Mouse (Mus musculus) heart, adult 2 months (tissue): ENCODE measurements around the gene Gm19935. TPM values are rescaled to one million over a fixed set of nuclear protein-coding genes. Genes with fewer than 3 reads are reported as not detected.
A peak's percentile ranks its signal among the peaks of the same experiment; 100 is the strongest.

ENCODE experiments used
- DNase-seq, 2 experiments: peaks; one replicate each; pipeline ENCODE4 v3.0.0; 2021
- H3K27ac ChIP-seq: fragments of 200-600 bp; 2 replicates; pipeline ENCODE4 v1.8.1; 2022
- H3K27me3 ChIP-seq: fragments of 200-500 bp; 2 replicates; pipeline ENCODE4 v1.6.1; 2012; ENCODE audit warnings: mild to moderate bottlenecking, low read length, inconsistent platforms, mixed read lengths; ENCODE audit not compliant: control insufficient read depth, insufficient read depth
- H3K36me3 ChIP-seq: fragments of 200-500 bp; 2 replicates; pipeline ENCODE4 v1.6.1; 2012; ENCODE audit warnings: low read length, inconsistent platforms; ENCODE audit not compliant: control insufficient read depth, insufficient read depth
- H3K4me1 ChIP-seq: fragments of 200-500 bp; 2 replicates; pipeline ENCODE4 v1.6.1; 2011; ENCODE audit warnings: low read length; ENCODE audit not compliant: control insufficient read depth, insufficient read depth
- H3K4me3 ChIP-seq: fragments of 200-600 bp; 2 replicates; pipeline ENCODE4 v1.8.1; 2022
- H3K79me2 ChIP-seq: fragments of 200-500 bp; replicated peaks from 2 replicates; pipeline ENCODE4 v1.6.1; 2012; ENCODE audit warnings: mild to moderate bottlenecking, inconsistent platforms, low read length, moderate library complexity, mixed read lengths; ENCODE audit not compliant: control insufficient read depth, insufficient read depth
- H3K9ac ChIP-seq: fragments of 200-500 bp; 2 replicates; pipeline ENCODE4 v1.6.1; 2012; ENCODE audit warnings: low read depth, mild to moderate bottlenecking, control low read depth, inconsistent platforms, low read length, mixed read lengths
- CTCF ChIP-seq: fragments of 200-600 bp; IDR thresholded peaks from 2 replicates; pipeline ENCODE4 v1.8.1; 2022; ENCODE audit warnings: antibody characterized with exemption, mild to moderate bottlenecking, moderate library complexity
- EP300 ChIP-seq: fragments of 200-500 bp; IDR thresholded peaks from 2 replicates; pipeline ENCODE4 v1.6.1; 2011; ENCODE audit warnings: low read depth, low read length, control low read depth; ENCODE audit not compliant: insufficient read depth
- POLR2A ChIP-seq: fragments of 200-500 bp; IDR thresholded peaks from 2 replicates; pipeline ENCODE4 v1.6.1; 2011; ENCODE audit warnings: mild to moderate bottlenecking, low read depth, low read length, control low read depth; ENCODE audit not compliant: insufficient read depth
- WGBS: fragments of 180-500 bp; shearing (Covaris S2); methylation state at CpG from one replicate; pipeline ENCODE4 v1.1.7; 2018; 5-methylcytosine and 5-hydroxymethylcytosine counted together
- intact Hi-C: fragments of 180-260 bp; cut with DNase I; formaldehyde crosslinking; loops from one replicate; pipeline ENCODE4 v1.15.1; 2025
- polyA plus RNA-seq: library from polyadenylated mRNA; depleted of rRNA; stranded (reverse); fragments of >200 nt; gene quantifications from 2 replicates; pipeline ENCODE4 v1.2.3, GENCODE M21; 2012
- total RNA-seq, 2 experiments: library from RNA; stranded (reverse); gene quantifications; 2 replicates each; pipeline ENCODE4 v1.2.3; 2021

Gm19935 gene
- total and polyA plus RNA-seq, 3 experiments: 1.2 TPM; not detected in 2

DNA sequence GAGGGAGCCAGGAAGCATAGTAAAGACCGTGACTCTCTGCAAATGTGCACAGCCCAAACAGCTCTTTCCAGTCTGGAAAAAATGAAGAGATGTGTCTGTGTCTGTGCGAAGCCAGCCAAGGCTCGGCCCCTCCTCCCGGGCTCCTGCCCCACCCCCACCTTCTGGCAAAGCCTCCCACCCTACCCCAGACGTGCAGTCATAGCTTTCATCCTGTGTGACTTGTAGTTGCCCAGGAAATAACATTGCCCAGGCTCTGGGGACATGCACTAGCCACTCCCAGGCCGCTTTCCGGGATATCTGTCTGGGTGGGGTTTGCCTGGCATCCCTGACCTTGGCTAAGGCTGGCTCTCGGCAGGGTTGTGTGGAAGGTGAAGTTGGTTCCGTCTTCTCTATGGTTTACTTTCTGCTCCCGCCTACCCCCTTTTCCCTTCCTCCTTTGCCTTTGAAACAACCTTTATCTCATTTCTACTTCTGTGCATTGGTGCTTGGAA lies 37.5 kb upstream of the Gm19935 start:
- peak in 1 of 2 experiments; percentile 41 for DNase-seq

DNA sequence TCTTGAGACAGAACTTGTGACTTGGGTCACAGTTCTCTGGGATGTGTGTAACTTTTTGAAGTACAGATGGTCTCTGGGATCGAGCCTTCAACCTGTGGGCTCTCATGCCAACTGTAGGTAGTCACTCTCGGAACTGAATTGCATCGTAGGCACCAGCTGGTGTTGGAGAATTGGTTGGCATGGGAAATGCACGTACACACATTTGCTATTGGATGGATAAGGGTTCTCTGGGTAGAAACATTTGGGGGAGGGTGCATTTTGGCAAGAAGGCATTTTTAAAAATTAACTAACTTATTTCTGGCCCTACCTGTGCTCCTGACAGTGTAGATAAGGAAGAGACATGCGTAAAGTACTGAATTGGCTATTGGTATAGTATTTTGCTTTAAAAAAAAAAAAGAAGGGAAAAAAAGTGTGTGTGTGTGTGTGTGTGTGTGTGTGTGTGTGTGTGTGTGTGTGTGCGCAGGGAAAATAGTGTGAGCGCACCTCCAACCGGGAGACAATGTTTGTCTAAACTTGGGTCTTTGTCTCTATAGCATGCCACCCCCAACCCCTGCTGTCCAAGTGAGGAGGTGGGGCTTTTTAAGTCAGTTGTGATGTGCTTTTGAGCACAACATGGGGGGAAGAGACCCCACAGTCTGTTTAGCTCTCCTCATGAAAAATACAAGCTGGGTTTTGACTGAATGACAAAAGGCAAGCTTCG lies 36.9 kb upstream of the Gm19935 start:
- no peak for DNase-seq
- intact Hi-C loops: no loop called here
- Histone ChIP-seq H3K36me3 (peaks cover 2% of the 10 kb centered on the region), H3K79me2 (no peaks in the 10 kb centered on the region; the same call in 1 of the 2 replicates), H3K4me1 (peaks cover 8% of the 10 kb centered on the region), H3K4me3 (no peak overlapping the region), H3K9ac (no peak overlapping the region), H3K27ac (no peak overlapping the region; the same call in 1 of the 2 replicates), H3K27me3 (no peaks in the 10 kb centered on the region)
- TF ChIP-seq POLR2A (no peak), CTCF (no peak), EP300 (no peak)
- WGBS: 82% methylated on average over 9 of the region's 9 CpGs

More for the DNA sequence above, 37.5 kb upstream of the Gm19935 start:
- H3K27me3 ChIP-seq: no peaks in the 10 kb centered on the region
- H3K9ac ChIP-seq: no peak overlapping the region
- H3K27ac ChIP-seq: peak overlapping the region; percentile 18; the same call in 1 of the 2 replicates
- intact Hi-C loops: no loop called here
- WGBS: 17% methylated on average over 10 of the region's 10 CpGs
- peaks cover 8% of the 10 kb centered on the region for H3K4me1 ChIP-seq
- peaks cover 2% of the 10 kb centered on the region for H3K36me3 ChIP-seq
- TF ChIP-seq CTCF (no peak), EP300 (no peak), POLR2A (no peak)
- H3K79me2 ChIP-seq: no peaks in the 10 kb centered on the region
- no peak overlapping the region for H3K4me3 ChIP-seq

GRCm38 (mm10) chr8:90851544-90851943 lies 34.4 kb upstream of the Gm19935 start:
- Histone ChIP-seq H3K4me3 (no peak overlapping the region), H3K36me3 (peaks cover 2% of the 10 kb centered on the region), H3K9ac (no peak overlapping the region), H3K27me3 (no peaks in the 10 kb centered on the region), H3K79me2 (no peaks in the 10 kb centered on the region; the same call in 1 of the 2 replicates), H3K4me1 (peaks cover 8% of the 10 kb centered on the region), H3K27ac (no peak overlapping the region)
- intact Hi-C loops: no loop called here
- TF ChIP-seq CTCF: no peak
- no peak for TF ChIP-seq EP300
- no peak for TF ChIP-seq POLR2A
- WGBS: 86% methylated on average over 8 of the region's 8 CpGs
- DNase-seq: no peak

DNA sequence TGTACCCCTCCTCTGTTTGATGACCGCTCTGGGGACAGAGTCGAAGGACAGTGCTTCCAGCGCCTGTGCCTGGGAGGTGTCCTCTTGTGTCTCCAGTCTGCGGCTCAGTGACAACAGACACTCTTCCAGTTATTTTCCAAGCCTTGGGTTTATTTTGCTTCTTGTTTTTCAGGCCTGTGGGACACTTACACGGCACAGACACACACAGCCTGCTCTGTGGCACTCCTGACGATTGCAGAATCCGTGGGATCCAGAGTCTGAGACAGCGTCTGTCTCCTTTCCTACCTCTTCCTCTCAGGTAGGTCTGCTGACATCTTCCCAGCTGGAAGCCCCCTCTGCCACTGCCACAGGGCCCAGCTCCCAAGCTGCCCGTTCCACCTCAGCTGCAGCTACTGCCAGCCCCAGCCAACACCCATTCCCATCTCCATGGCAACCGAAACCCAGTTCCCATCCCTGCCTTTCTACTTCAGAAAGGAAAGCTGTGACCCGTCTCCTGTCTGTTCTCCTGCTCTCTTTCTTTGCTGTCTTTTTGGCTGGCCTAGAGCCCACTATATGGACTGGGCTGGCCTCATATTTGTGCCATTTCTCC lies 32.4 kb upstream of the Gm19935 start:
- WGBS: 84% methylated on average over 11 of the region's 11 CpGs
- H3K4me1 ChIP-seq: peaks cover 5% of the 10 kb centered on the region
- no peak overlapping the region for H3K9ac ChIP-seq
- no peak overlapping the region for H3K27ac ChIP-seq
- intact Hi-C loops: no loop called here
- no peak for DNase-seq
- H3K27me3 ChIP-seq: no peaks in the 10 kb centered on the region
- peaks cover 2% of the 10 kb centered on the region for H3K36me3 ChIP-seq
- no peak overlapping the region for H3K4me3 ChIP-seq
- no peaks in the 10 kb centered on the region; the same call in 1 of the 2 replicates for H3K79me2 ChIP-seq
- TF ChIP-seq CTCF (no peak), POLR2A (no peak), EP300 (no peak)

DNA sequence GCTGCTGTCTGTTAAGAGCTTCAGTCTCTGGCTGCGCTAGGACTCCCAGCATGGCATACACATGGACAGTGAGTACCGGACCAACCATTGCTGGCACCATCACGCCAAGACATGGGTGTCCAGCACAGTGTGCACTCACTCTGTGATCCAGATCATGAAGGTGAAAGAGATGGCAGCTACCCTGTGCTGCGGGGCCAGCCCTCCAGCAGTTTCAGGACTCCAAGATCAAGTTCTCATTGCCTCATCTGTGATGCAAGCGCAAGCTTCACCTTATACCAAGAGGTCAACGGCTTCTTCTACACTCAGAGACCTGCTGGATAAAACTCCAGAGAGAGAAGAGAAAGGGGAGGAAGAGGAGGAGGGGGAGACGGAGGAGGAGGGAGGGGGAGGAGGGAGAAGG lies 30.8 kb upstream of the Gm19935 start:
- Histone ChIP-seq H3K9ac (no peak overlapping the region), H3K27ac (no peak overlapping the region), H3K36me3 (no peaks in the 10 kb centered on the region), H3K27me3 (no peaks in the 10 kb centered on the region), H3K4me3 (no peak overlapping the region), H3K79me2 (no peaks in the 10 kb centered on the region; the same call in none of the 2 replicates), H3K4me1 (peaks cover 5% of the 10 kb centered on the region)
- 87% methylated on average over 7 of the region's 7 CpGs for WGBS
- DNase-seq: no peak
- TF ChIP-seq CTCF (no peak), EP300 (no peak), POLR2A (no peak)
- intact Hi-C loops: no loop called here
